ENCODE assay signal across 17 mouse cellular contexts in genomic region chr2:77195056-77195455, GRCm38 (mm10). TPM values are rescaled to one million over a fixed set of nuclear protein-coding genes. Genes with fewer than 3 reads are reported as not detected.
DNase-seq lines count a peak whose midpoint lies in the region.
"Had no signal": no experiment of that assay in that cellular context is flagged by ENCODE, and none has a peak within 500 bp of the region (broad histone marks: within the 10 kb centered on the region; RNA-seq: fewer than 3 reads in every experiment).

No protein-coding gene starts in this region.

- DNase-seq in adrenal gland, adult (ENCODE audit: inconsistent age in 2 of 2, low spot score in 1 of 2), result peak; percentile 66 to 68
- DNase-seq in adrenal gland, adult 8-10 months, result no peak
- peak; percentile 82 for DNase-seq in heart, adult 11 months
- no peak for DNase-seq in heart, postnatal 14 days
- peak; percentile 20 for DNase-seq in lung, postnatal 10 days
- DNase-seq in lung, adult 18-20 months, result no peak
- DNase-seq in adrenal gland, postnatal 36 days, result peak; percentile 42 to 74
- no peak for DNase-seq in gastrocnemius, postnatal 4 days (ENCODE audit: low spot score in 2 of 2)
- DNase-seq: cerebellum, adult 11-12 months; cerebellum, adult 8-10 months; cerebellum, postnatal 10 days; cerebellum, postnatal 36 days; embryo, embryonic 11 days; gastrocnemius, postnatal 25 days; heart, adult 18-20 months; heart, postnatal 10 days; heart, postnatal 4 days had no signal

- intact Hi-C loops in heart, postnatal 14 days (cut with DNase I), result no loop called here

RNA-seq across cellular contexts. Expression of gene Ccdc141, which starts 24.6 kb away (rescaled TPM):
- total RNA-seq in adrenal gland, adult 8-10 months (2022), result 1 to 10 TPM; 5.0 to 9.8 (median 9.3) TPM
- 100 to 1,000 TPM; 213 to 231 TPM for total RNA-seq in heart, postnatal 14 days (2021)
- total RNA-seq in adrenal gland, postnatal 36 days (2021), result 1 to 10 TPM; 6.2 to 7.6 TPM
- total RNA-seq in gastrocnemius, postnatal 4 days (2021), result 100 to 1,000 TPM; 101 to 119 TPM

Comparison
In these comparisons a context has a peak if more than half of its experiments do, and no peak if none do; other contexts are left out.
1. DNase-seq: peak in adrenal gland, adult (2 of 2), heart, adult 11 months (single experiment), lung, postnatal 10 days (single experiment) and adrenal gland, postnatal 36 days (2 of 2); none in adrenal gland, adult 8-10 months (single experiment), heart, postnatal 14 days (0 of 2), lung, adult 18-20 months (0 of 2) and gastrocnemius, postnatal 4 days (0 of 2).
2. RNA of gene Ccdc141, which starts 24.6 kb away (total RNA-seq): 213 to 231 TPM in heart, postnatal 14 days and 101 to 119 TPM in gastrocnemius, postnatal 4 days; 5.0 to 9.8 TPM in adrenal gland, adult 8-10 months and 6.2 to 7.6 TPM in adrenal gland, postnatal 36 days; every median in the first group is over 4 times any median in the second.